Mouse (Mus musculus): ENCODE measurements around the gene Pdgfa.

The Pdgfa gene

GRCm38 (mm10) chr5:138994786-138995720, 2.1 kb downstream of the Pdgfa start:
- peak; percentile 75 to 78 for DNase-seq (ENCODE audit: low spot score in 2 of 2)

GRCm38 (mm10) chr5:138994108-138994785, 2.9 kb downstream of the Pdgfa start:
- no peak for DNase-seq (ENCODE audit: low spot score in 2 of 2)

DNA sequence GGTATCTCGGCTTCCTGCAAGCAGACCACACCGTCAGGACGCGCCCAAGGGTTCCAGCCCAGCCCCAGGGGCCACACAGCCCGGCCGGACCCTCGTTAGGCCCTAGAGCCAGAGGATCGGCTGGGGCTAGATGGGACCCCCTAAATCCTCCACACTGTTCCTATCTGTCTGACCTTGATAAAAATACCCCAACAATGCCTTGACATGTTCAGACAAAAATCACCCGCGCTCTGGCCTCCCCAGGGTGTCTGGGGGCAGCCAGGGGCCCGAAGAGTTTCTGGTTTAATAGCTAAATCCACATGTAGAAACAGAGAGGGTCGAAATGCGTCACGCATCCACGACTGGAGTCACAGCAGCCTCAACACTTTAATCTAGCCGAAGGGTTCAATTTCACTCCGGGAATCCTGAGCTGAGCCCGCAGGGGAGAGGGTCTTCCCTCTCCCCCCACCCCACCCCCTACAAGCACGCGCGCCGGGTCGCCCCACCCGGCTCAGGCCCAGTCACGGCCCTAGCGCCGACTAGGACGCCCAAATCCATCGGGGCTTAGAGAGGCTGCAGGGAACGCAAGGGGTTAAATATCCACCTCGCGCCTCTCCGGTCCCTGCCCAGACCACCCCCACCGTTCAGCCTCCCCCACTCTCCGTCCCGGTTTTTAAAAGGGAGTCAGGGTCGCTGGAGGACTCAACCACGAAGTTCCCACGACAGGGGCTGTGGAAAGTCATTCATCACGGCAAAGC, 3.6 kb downstream of the Pdgfa start:
- DNase-seq (ENCODE audit: low spot score in 2 of 2): no peak

GRCm38 (mm10) chr5:138992611-138993370, 4.4 kb downstream of the Pdgfa start:
- no peak for DNase-seq (ENCODE audit: low spot score in 2 of 2)

- DNase-seq (ENCODE audit: low spot score in 2 of 2): no peak
Measured at GRCm38 (mm10) chr5:138991734-138992133, 5.4 kb downstream of the Pdgfa start.

DNA sequence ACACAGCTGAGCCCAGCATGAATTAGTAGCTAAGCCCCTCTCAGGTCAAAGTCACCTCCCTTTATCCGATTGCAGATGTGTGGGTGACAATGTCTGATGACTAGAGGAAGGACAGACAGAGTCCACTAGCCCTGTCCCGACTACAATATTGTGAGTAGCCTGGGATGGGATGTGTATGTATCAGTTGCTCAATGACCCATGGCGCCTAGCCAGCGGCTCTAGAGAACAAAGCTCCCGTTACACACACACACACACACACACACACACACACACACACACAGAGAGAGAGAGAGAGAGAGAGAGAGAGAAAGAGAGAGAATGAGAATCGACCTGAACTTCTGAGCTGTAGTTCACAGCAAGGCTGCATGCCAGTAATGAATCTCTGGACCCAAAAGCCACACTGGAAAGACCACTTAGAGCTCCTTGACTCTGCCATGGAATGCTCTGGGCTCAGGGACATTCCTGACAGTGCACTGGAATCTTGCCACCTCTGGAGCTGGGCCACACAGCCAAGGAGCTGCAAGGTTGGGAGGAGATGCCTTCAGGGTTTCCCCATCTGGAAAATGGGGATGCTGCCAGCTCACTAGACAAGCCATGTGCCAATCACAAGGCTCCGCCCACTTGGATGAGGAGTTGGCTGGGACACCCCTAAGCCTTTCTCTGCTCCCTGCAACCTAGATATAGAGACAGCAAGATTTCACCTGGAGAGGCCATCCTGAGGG, 6.3 kb downstream of the Pdgfa start:
- no peak for DNase-seq (ENCODE audit: low spot score in 2 of 2)

DNA sequence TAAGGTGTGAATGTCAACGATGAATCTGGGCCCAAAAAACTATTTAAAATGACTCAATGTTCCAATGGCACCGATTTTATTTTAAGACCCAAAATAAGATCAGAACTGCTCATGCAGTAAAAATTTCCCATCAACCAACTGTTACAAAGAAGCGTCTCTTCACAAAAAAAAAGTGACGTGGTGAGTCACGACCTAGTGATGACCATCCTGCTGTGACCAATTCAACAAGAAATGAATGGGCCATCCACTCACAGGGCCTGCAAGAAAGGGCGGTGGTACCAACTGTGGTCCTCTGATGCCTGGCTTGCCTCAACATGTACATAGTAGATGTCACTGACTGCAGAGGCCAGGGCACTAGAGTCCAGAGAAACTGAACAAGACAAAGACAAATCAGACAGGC, 7.6 kb downstream of the Pdgfa start:
- no peak for DNase-seq (ENCODE audit: low spot score in 2 of 2)

- DNase-seq (ENCODE audit: low spot score in 2 of 2): no peak
Measured at GRCm38 (mm10) chr5:138988764-138989163, 8.4 kb downstream of the Pdgfa start.

GRCm38 (mm10) chr5:138987994-138988393, 9.2 kb downstream of the Pdgfa start:
- no peak for DNase-seq (ENCODE audit: low spot score in 2 of 2)

DNA sequence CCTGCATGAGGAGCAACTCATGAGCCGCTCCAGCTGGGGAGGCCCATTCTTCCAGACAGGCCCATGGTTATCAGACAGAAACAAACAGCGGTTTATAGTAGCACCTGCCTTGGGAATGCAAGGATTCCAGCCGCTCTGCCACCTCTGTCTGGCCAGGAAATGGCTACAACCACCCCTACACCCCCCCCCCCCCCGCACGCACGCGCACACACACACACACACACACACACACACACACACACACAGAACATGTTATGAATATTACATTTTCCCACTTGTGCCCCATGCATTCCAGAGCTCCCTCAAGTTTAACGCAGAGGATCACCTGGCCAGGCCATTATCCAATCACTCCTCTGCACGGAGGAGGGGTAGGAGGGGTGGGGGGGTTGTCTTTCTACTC, 15.2 kb downstream of the Pdgfa start:
- DNase-seq (ENCODE audit: low spot score in 2 of 2): no peak

DNA sequence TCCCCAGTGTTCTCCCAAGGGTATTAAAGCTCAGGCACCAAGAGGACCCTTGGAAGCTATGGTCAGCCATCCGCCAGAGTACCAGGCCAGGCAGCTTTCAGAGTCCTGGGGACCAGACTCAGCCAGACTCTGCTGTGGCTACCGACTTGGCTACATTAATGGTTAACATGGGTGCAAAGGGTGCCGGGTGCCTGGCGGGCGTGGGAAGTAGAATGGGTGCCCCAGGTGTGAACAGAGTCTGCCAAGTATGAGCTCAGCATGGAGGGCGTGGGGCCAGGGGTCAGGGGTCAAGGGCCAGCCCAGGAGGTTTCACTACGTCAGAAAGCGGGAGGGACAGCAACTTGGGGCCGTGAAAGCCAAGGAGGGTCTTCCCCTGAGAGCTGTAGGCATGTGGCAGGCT, 16.6 kb downstream of the Pdgfa start:
- DNase-seq (ENCODE audit: low spot score in 2 of 2): peak in 1 of 2 experiments; percentile 56

- DNase-seq (ENCODE audit: low spot score in 2 of 2): no peak
Measured at GRCm38 (mm10) chr5:138979840-138980239, 17.3 kb downstream of the Pdgfa start.

- no peak for DNase-seq (ENCODE audit: low spot score in 2 of 2)
Measured at GRCm38 (mm10) chr5:138977759-138978158, 19.4 kb downstream of the Pdgfa start.

GRCm38 (mm10) chr5:138974911-138975485, 22.2 kb downstream of the Pdgfa start:
- no peak for DNase-seq (ENCODE audit: low spot score in 2 of 2)

DNA sequence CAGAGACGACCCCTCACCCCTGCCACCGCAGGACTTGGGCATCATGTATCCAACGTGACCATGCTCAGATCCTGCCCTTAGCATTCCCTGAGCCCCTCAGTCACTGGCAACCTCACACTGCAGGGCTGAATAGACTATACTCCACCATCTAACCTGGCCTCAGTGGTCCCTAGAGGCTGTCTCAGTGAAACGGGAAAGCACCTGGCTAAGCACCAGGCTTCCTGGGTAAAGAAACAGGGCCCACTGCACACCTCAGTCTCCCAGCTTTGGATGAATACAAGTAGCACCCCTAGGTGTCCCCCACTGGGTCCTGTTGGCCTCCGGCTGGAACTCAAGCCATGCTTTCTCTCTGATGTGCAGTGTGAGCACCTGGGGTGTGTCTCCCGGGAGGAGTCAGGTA, 23.7 kb downstream of the Pdgfa start:
- no peak for DNase-seq (ENCODE audit: low spot score in 2 of 2)

- DNase-seq (ENCODE audit: low spot score in 2 of 2): no peak
Measured at GRCm38 (mm10) chr5:138971405-138971804, 25.8 kb downstream of the Pdgfa start.

DNA sequence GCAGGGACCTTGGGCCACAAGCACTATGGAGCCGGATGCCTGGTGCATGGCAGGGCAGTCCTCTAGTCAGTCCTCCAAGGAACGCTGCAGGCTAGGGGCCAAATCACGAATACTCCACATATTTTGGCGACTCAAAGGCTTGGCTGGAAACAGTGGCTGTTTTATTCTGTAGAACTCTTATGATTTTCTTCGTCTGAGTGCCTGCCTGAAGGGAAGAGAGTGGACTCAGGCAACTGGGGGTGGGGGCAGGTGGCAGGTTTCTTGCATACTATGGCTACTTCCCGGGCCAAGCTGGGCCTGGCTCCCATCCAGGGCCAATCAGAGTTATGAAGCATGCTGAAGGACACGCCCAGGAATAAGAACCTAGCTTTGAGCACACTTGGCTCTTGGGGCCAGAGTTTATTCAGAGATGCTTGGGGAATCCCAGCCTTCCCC, 27.1 kb downstream of the Pdgfa start:
- DNase-seq (ENCODE audit: low spot score in 2 of 2): peak in 1 of 2 experiments; percentile 56

- no peak for DNase-seq (ENCODE audit: low spot score in 2 of 2)
Measured at GRCm38 (mm10) chr5:138966033-138966724, 31.0 kb downstream of the Pdgfa start.

DNA sequence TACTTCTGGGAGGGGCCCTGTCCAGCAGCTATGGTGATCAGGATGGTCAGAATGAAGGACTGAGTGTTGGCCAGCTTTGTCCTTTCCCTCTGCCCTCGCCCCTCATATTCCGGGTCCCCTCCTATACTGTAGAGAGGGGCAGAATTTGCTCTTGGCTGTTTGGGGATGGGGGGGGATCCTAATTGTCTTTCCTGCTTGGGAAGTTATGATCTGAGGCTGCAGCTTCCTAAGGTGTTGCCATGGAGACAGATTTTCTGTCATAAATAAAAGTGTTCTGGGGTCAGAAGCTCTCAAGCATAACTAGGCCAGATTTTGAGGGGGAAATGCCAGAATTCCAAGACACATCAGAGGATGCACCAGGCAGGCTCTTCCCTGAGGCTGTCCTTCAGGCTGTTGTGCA, 31.6 kb downstream of the Pdgfa start:
- DNase-seq (ENCODE audit: low spot score in 2 of 2): no peak

DNA sequence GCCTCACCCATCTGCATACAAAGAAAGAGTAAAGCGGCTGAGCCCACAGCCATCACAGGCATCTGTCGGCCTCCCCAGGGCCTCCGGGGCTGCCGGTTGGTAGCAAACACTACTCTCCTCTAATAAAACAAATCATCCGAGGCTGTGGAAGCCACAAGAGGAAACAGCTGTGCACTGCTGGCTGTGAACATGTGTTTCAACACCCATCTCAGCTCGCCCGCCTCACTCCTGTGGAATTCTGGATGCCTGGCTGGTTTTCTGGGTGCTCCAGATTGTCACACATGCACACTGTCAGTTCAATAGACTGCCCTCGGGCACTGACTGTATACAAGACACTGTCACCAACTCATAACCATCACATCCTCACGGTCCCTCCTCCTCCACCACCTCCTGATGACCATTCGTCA, 40.7 kb downstream of the Pdgfa start:
- no peak for DNase-seq (ENCODE audit: low spot score in 2 of 2)

All from urinary bladder, postnatal 4 days (tissue).